Mouse (Mus musculus): Measurements from ENCODE around the gene Gm43720. TPM values are rescaled to one million over a fixed set of nuclear protein-coding genes. Genes with fewer than 3 reads are reported as not detected.
"Not testable (repeated sequence)": the region's sequence is repeated elsewhere in the genome, so short reads cannot be mapped to it uniquely, and the experiment has no call there.

Gene Gm43720
- polyA plus RNA-seq, 1 experiment from 2014 or later: 0.19 TPM

DNA sequence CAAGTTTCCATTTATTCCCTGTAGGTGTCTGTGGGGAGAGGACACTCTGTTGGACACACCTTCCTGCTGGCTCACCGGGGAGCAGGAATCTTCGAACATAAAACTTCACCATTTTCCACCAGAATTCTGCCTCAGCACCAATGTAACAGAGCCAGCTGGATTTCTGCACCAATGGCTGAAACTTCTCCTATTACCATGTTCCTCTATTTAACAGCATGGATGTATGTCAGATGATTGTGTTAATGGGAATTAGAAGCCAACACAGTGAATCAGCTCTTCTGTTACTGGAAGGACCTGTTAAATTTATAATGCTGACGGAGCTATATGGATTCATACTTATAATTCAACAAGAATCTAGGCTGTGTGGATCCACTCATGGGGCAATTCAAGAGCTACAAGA, 50.2 kb downstream of the Gm43720 start:
- WGBS: 93% methylated on average over 3 of the region's 3 CpGs
- Histone ChIP-seq H3K9me3 (no peaks in the 10 kb centered on the region), H3K27me3 (no peaks in the 10 kb centered on the region), H3K27ac (replicated peaks) (no peak overlapping the region), H3K4me2 (no peak overlapping the region), H3K4me3 (no peak overlapping the region), H3K9ac (no peak overlapping the region), H3K36me3 (no peaks in the 10 kb centered on the region), H3K4me1 (replicated peaks) (no peaks in the 10 kb centered on the region)
- ATAC-seq (ENCODE audit: low FRiP score, low read depth): no peak

DNA sequence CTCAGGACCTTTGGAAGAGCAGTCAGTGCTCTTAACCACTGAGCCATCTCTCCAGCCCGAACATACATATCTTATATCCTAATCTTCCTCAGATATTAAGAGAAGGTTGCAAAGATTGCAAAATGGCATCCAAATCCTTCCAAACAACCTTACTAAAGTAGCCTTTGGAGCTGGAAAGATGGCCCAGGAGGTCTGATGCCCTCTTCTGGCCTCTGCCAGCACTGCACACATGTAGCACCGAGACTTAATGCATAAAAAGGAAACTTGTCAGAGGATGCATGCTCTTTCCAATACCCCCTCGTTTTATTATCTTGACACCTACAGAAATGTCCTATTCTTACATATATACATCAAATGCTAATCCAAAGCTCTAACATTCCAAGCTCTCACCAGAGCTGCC, 51.7 kb downstream of the Gm43720 start:
- H3K27me3 ChIP-seq: no peaks in the 10 kb centered on the region
- H3K4me2 ChIP-seq: no peak overlapping the region
- no peak for ATAC-seq (ENCODE audit: low FRiP score, low read depth)
- WGBS: 64% methylated on average over 3 of the region's 3 CpGs
- H3K9me3 ChIP-seq: no peaks in the 10 kb centered on the region
- no peak overlapping the region for H3K9ac ChIP-seq
- H3K27ac ChIP-seq (replicated peaks): no peak overlapping the region
- no peak overlapping the region for H3K4me3 ChIP-seq
- no peaks in the 10 kb centered on the region for H3K4me1 ChIP-seq (replicated peaks)
- no peaks in the 10 kb centered on the region for H3K36me3 ChIP-seq

DNA sequence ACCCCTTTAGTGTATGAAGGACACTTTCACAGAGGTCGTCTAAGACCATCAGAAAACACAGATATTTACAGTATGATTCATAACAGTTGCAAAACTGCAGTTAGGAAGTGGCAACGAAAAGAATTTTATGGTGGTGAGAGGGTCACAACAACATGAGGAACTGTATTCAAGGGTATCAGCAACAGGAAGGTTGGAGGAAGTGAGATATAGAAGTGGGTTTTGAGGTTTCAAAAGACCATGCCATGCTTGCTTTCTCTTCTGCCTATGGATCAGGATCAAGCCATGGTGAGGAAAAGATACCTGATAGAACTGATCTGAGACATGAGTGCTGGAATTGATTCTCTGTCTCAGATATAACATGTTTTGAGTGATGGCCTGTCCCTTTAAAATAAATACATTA, 52.4 kb downstream of the Gm43720 start:
- ATAC-seq (ENCODE audit: low FRiP score, low read depth): no peak
- H3K36me3 ChIP-seq: no peaks in the 10 kb centered on the region
- H3K9ac ChIP-seq: no peak overlapping the region
- H3K27ac ChIP-seq (replicated peaks): no peak overlapping the region
- no peaks in the 10 kb centered on the region for H3K27me3 ChIP-seq
- no peak overlapping the region for H3K4me3 ChIP-seq
- H3K4me1 ChIP-seq (replicated peaks): no peaks in the 10 kb centered on the region
- H3K4me2 ChIP-seq: no peak overlapping the region
- H3K9me3 ChIP-seq: no peaks in the 10 kb centered on the region
- 77% methylated on average over 2 of the region's 2 CpGs for WGBS

DNA sequence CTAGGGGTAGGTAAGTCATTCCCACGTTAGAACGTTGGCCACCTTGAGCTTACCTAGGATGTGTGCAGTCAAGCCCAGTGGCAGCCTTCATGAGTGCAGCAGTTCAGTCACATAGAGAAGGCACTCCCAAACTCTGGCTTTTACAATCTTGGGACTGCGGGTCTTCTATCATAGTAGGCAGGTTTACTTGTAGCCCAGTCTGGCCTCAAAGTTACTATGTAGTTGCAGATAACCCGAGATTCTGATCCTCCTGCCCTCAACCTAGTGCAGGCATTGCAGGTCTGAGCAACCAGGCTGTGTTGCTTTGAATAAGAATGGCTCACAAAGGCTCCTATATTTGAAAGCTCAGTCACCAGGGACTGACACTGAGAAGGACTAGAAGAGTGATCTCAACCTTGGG, 53.3 kb downstream of the Gm43720 start:
- ATAC-seq (ENCODE audit: low FRiP score, low read depth): no peak
- H3K4me2 ChIP-seq: no peak overlapping the region
- H3K27me3 ChIP-seq: no peaks in the 10 kb centered on the region
- no peak overlapping the region for H3K9ac ChIP-seq
- no peak overlapping the region for H3K4me3 ChIP-seq
- 84% methylated on average over 4 of the region's 4 CpGs for WGBS
- H3K36me3 ChIP-seq: no peaks in the 10 kb centered on the region
- H3K9me3 ChIP-seq: no peaks in the 10 kb centered on the region
- no peaks in the 10 kb centered on the region for H3K4me1 ChIP-seq (replicated peaks)
- H3K27ac ChIP-seq (replicated peaks): no peak overlapping the region

DNA sequence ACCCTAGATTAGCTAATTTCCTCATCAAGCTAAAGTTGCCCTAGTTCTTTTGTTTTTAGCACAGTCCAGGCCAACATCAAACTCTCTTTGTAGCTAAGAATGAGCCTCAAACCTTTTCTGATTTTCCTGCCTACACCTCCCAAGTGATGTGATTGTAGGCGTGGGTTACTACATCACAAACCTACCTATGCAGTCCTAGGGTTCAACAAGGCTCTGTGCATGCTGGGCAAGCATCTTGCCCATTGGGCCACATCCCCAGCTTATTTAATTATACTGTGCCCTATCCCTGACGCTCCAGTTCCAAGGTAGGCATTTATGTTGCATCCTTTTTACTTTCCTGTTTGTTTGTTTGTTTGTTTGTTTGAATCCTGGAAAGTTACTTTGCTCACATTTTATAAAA, 54.1 kb downstream of the Gm43720 start, which contains the start of gene Nxpe5:
Nxpe5 (plus strand) TSS at position 199 of the 400 bp plus-strand sequence.
- Histone ChIP-seq H3K27me3 (no peaks in the 10 kb centered on the region), H3K4me1 (replicated peaks) (no peaks in the 10 kb centered on the region), H3K36me3 (no peaks in the 10 kb centered on the region), H3K9ac (no peak within 1 kb of the TSS), H3K27ac (replicated peaks) (no peak within 1 kb of the TSS), H3K4me3 (no peak within 1 kb of the TSS), H3K9me3 (no peaks in the 10 kb centered on the region), H3K4me2 (no peak within 1 kb of the TSS)
- WGBS: 65% methylated on average over 2 of the region's 2 CpGs
- no peak for ATAC-seq (ENCODE audit: low FRiP score, low read depth)

DNA sequence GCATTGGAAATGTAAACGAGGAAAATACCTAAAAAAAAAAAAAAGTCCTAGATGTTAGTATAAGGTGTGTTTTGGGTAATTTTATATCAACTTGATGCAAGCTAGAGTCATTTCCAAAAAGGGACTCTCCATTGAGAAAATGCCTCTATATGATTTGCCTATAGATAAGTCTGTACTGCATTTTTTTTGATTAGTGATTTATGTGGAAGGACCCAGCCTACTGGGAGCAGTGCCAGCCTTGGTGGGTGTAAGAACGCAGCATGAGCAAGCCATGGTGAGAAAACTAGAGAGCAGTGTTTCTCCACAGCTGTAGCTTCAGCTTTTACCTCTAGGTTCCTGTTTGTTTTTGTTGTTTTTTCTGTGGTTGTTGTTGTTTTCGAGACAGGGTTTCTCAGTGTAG, 56.5 kb downstream of the Gm43720 start:
- no peak overlapping the region for H3K4me2 ChIP-seq
- ATAC-seq (ENCODE audit: low FRiP score, low read depth): no peak
- no peak overlapping the region for H3K27ac ChIP-seq (replicated peaks)
- H3K9me3 ChIP-seq: no peaks in the 10 kb centered on the region
- no peak overlapping the region for H3K9ac ChIP-seq
- no peaks in the 10 kb centered on the region for H3K27me3 ChIP-seq
- no peak overlapping the region for H3K4me3 ChIP-seq
- no peaks in the 10 kb centered on the region for H3K4me1 ChIP-seq (replicated peaks)
- 71% methylated on average over 3 of the region's 3 CpGs for WGBS
- H3K36me3 ChIP-seq: no peaks in the 10 kb centered on the region

DNA sequence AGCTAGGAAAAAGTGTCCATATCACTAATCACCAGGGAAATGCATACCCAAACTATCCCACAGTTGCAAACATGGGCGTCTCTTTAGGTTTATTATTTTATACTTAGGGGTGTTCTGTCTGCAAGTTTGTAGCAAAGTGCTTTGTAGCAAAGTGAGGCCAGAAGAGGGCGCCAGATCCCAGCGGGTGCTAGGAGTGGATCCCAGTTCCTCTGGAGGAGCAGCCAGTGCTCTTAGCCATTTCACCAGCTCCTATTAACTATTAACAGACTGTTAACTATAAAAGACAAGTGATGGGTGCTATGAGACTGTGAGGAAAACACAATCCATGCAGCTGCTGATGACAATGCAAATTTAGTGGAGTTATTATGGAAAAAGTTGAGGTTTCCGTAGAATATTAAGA, 57.6 kb downstream of the Gm43720 start:
- no peak overlapping the region for H3K4me3 ChIP-seq
- ATAC-seq (ENCODE audit: low FRiP score, low read depth): no peak
- no peaks in the 10 kb centered on the region for H3K4me1 ChIP-seq (replicated peaks)
- WGBS: 24% methylated on average over 4 of the region's 4 CpGs
- no peak overlapping the region for H3K9ac ChIP-seq
- no peaks in the 10 kb centered on the region for H3K36me3 ChIP-seq
- H3K27ac ChIP-seq (replicated peaks): no peak overlapping the region
- H3K27me3 ChIP-seq: no peaks in the 10 kb centered on the region
- H3K4me2 ChIP-seq: no peak overlapping the region
- H3K9me3 ChIP-seq: no peaks in the 10 kb centered on the region

DNA sequence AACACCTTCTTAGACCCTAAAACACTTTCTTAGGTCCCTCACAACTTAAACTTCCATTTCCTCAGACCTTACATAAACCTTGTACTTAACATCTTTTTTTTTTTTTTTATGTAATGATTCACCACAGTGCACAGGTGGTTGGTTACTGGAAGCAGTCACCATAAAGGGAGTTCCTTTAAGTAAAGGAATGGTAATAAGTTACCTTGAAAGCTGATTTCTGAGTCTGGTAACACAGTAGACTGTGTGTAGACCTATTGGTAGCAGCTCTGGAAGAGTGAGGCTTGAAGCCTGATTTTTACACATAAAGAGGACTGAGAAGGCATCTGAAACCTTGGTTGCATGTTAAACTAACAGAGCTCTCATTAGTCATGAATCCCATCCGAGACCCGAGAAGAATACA, 59.9 kb downstream of the Gm43720 start:
- WGBS: 74% methylated on average over 2 of the region's 2 CpGs
- H3K36me3 ChIP-seq: no peaks in the 10 kb centered on the region
- H3K27me3 ChIP-seq: no peaks in the 10 kb centered on the region

DNA sequence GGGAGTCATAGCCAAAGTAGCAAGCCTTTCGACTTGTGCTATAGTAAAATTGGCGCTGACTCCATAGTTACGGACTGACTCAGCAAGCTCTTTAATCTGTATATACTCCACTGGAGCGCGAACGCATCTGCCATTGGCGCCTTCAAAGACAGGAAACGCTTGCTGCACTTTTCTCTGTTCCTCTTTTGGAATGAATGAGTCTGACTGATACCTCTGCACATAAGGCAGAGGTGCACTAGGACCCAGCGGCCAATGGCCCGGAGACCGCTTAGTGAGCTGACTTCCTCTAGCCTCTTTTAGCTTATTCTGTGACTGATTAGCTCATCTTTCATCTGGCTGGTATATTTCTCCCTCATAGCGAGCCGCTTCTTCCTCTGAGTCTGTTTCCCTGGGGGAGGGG, 63.1 kb downstream of the Gm43720 start:
- H3K4me2 ChIP-seq; H3K9me3 ChIP-seq; H3K36me3 ChIP-seq; ATAC-seq (ENCODE audit: low FRiP score, low read depth); H3K27me3 ChIP-seq; H3K9ac ChIP-seq; H3K4me1 ChIP-seq (replicated peaks); H3K27ac ChIP-seq (replicated peaks); H3K4me3 ChIP-seq: not testable (repeated sequence)
- 93% methylated on average over 13 of the region's 13 CpGs for whole genome bisulfite sequencing

More for the DNA sequence above, 59.9 kb downstream of the Gm43720 start:
- Histone ChIP-seq H3K9ac (no peak overlapping the region), H3K27ac (replicated peaks) (no peak overlapping the region), H3K4me2 (no peak overlapping the region), H3K9me3 (no peaks in the 10 kb centered on the region), H3K4me1 (replicated peaks) (no peaks in the 10 kb centered on the region), H3K4me3 (no peak overlapping the region)
- no peak for ATAC-seq (ENCODE audit: low FRiP score, low read depth)

Other genes with a start within 250 kb of the Gm43720 start
- not detected in 2 replicates for gene Smok3c, start 226.8 kb downstream of the Gm43720 start, polyA plus RNA-seq (2015; fragmentation: Nextera tagmentation; extraction: Ambion mirVana)
- 20.8 and 22.1 TPM in 2 replicates for gene Zkscan1, start 194.9 kb downstream of the Gm43720 start, polyA plus RNA-seq (2015; fragmentation: Nextera tagmentation; extraction: Ambion mirVana)
- 81.4 and 82.6 TPM in 2 replicates for gene Zscan21, start 163.1 kb downstream of the Gm43720 start, polyA plus RNA-seq (2015; fragmentation: Nextera tagmentation; extraction: Ambion mirVana)
- gene Zfp113, start 124.2 kb downstream of the Gm43720 start, polyA plus RNA-seq (2015; fragmentation: Nextera tagmentation; extraction: Ambion mirVana): 26.5 and 31.3 TPM in 2 replicates
- 313 and 320 TPM in 2 replicates for gene Cops6, start 118.9 kb downstream of the Gm43720 start, polyA plus RNA-seq (2015; fragmentation: Nextera tagmentation; extraction: Ambion mirVana)
- 24.7 and 26.2 TPM in 2 replicates for gene Ap4m1, start 108.0 kb downstream of the Gm43720 start, polyA plus RNA-seq (2015; fragmentation: Nextera tagmentation; extraction: Ambion mirVana)
- 85.4 and 94.5 TPM in 2 replicates for gene Mcm7, start 107.5 kb downstream of the Gm43720 start, polyA plus RNA-seq (2015; fragmentation: Nextera tagmentation; extraction: Ambion mirVana)
- gene Taf6, start 92.5 kb downstream of the Gm43720 start, polyA plus RNA-seq (2015; fragmentation: Nextera tagmentation; extraction: Ambion mirVana): 75.5 and 77.7 TPM in 2 replicates
- 26.5 and 29.6 TPM in 2 replicates for gene Cnpy4, start 92.5 kb downstream of the Gm43720 start, polyA plus RNA-seq (2015; fragmentation: Nextera tagmentation; extraction: Ambion mirVana)
- gene Mblac1, start 85.6 kb downstream of the Gm43720 start, polyA plus RNA-seq (2015; fragmentation: Nextera tagmentation; extraction: Ambion mirVana): 12.4 and 14.7 TPM in 2 replicates
- gene Nxpe5, start 54.1 kb downstream of the Gm43720 start, polyA plus RNA-seq (2015; fragmentation: Nextera tagmentation; extraction: Ambion mirVana): not detected in 2 replicates
- 108 and 111 TPM in 2 replicates for gene Lamtor4, start 24.5 kb downstream of the Gm43720 start, polyA plus RNA-seq (2015; fragmentation: Nextera tagmentation; extraction: Ambion mirVana)
- gene BC037034, start 15.9 kb downstream of the Gm43720 start, polyA plus RNA-seq (2015; fragmentation: Nextera tagmentation; extraction: Ambion mirVana): 17.1 and 21.1 TPM in 2 replicates
- 2.2 and 2.6 TPM in 2 replicates for gene Gal3st4, start 7.1 kb downstream of the Gm43720 start, polyA plus RNA-seq (2015; fragmentation: Nextera tagmentation; extraction: Ambion mirVana)
- gene Gpc2, start within 50 bp of the Gm43720 start, polyA plus RNA-seq (2015; fragmentation: Nextera tagmentation; extraction: Ambion mirVana): 147 and 149 TPM in 2 replicates
- 9.2 and 9.8 TPM in 2 replicates for gene Stag3, start 282 bp upstream of the Gm43720 start, polyA plus RNA-seq (2015; fragmentation: Nextera tagmentation; extraction: Ambion mirVana)
- 0.14 TPM in 1 of 2 replicates, not detected in the other for gene Pvrig, start 62.0 kb upstream of the Gm43720 start, polyA plus RNA-seq (2015; fragmentation: Nextera tagmentation; extraction: Ambion mirVana)
- gene Zfp157, start 161.5 kb upstream of the Gm43720 start, polyA plus RNA-seq (2015; fragmentation: Nextera tagmentation; extraction: Ambion mirVana): 57.8 and 60.4 TPM in 2 replicates